Mouse (Mus musculus) bone marrow, adult 2 months (tissue): ENCODE results near the gene Prkd1. TPM values are rescaled to one million over a fixed set of nuclear protein-coding genes. Genes with fewer than 3 reads are reported as not detected.

Source experiments
- H3K27ac ChIP-seq: fragments of 200-500 bp; 2 replicates; pipeline ENCODE4 v1.5.1; 2012; ENCODE audit warnings: low read depth, mild to moderate bottlenecking, control low read depth, inconsistent platforms, low read length; ENCODE audit not compliant: control insufficient read depth, poor library complexity, insufficient read depth
- H3K4me1 ChIP-seq: fragments of 200-500 bp; 2 replicates; pipeline ENCODE4 v1.6.1; 2011; ENCODE audit warnings: low read length; ENCODE audit not compliant: control insufficient read depth, insufficient read depth
- H3K4me3 ChIP-seq: fragments of 200-500 bp; replicated peaks from 2 replicates; pipeline ENCODE3; 2011; ENCODE audit warnings: mild to moderate bottlenecking, low read depth, low read length, control low read depth; ENCODE audit not compliant: control insufficient read depth
- CTCF ChIP-seq: fragments of 200-500 bp; IDR thresholded peaks from 2 replicates; pipeline ENCODE4 v1.5.1; 2011; ENCODE audit warnings: low read length, control low read depth; ENCODE audit not compliant: control insufficient read depth, insufficient read depth
- POLR2A ChIP-seq: fragments of 200-500 bp; IDR thresholded peaks from 2 replicates; pipeline ENCODE4 v1.6.1; 2011; ENCODE audit warnings: low read depth, mild to moderate bottlenecking, control low read depth, low read length, borderline replicate concordance; ENCODE audit not compliant: control insufficient read depth
- WGBS: fragments of 180-500 bp; shearing (Covaris S2); methylation state at CpG from one replicate; pipeline ENCODE4 v1.1.7; 2018; 5-methylcytosine and 5-hydroxymethylcytosine counted together
- polyA plus RNA-seq: library from polyadenylated mRNA; stranded (reverse); fragments of >200 nt; gene quantifications from 2 replicates; pipeline ENCODE4 v1.2.4, GENCODE M21; 2011; ENCODE audit warnings: low replicate concordance; ENCODE audit not compliant: missing spikeins, insufficient read depth, insufficient read length

Prkd1 gene
- polyA plus RNA-seq, 1 experiment, result 0.55 TPM

DNA sequence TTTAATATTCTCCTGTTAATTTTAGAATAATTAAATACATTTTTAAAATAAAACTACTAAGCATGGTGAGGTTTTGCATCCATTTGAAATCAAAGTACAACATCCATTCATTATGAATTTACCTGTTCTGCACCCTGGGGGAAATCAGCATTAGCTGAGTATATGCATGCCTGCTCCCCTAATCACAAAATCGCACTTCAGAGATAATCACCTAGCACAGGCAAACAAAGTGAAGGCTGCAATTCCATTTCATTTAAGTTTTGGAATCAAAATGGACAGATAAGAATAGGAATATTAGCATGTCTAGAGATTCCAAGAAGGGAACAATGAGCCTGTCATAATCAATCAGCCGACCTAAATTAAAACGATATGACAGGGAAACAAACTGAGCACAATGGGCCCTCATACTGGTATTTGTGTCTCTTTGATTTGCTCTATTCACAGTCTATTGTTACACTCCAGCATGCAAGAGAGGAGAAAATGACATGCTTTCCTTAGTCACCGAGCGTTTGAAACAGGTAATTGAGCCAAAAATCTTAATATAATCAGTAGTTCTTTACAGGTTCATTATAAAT lies 218.7 kb downstream of the Prkd1 start:
- H3K4me3 ChIP-seq, result no peak overlapping the region
- no peak overlapping the region for H3K27ac ChIP-seq
- TF ChIP-seq CTCF (no peak), POLR2A (no peak)
- H3K4me1 ChIP-seq, result no peaks in the 10 kb centered on the region
- 77% methylated on average over 5 of the region's 5 CpGs for WGBS

- 76% methylated on average over 11 of the region's 11 CpGs for WGBS
- Histone ChIP-seq H3K4me3 (no peak overlapping the region), H3K4me1 (no peaks in the 10 kb centered on the region), H3K27ac (no peak overlapping the region)
- TF ChIP-seq CTCF (no peak), POLR2A (no peak)
Observed at GRCm38 (mm10) chr12:50352404-50352803, 296.5 kb downstream of the Prkd1 start.

DNA sequence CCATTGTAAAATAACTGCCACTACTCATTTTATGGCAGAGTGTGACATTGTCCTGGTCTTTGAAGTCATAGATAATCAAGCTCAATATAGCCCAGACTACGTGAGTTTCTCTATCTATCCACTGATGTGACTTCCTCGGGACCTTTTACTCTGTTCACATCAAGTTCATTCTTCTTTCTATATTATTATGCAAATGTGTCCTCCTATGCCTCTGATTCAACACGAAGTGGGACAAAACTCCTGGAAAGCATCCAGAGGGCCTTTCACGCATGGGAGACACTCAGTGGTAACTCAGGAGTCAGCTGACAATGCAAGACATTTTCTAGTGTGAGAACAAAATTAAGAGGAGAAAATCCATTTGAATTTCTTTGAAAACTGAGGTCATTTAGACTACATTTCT lies 315.7 kb downstream of the Prkd1 start:
- H3K4me3 ChIP-seq, result no peak overlapping the region
- H3K4me1 ChIP-seq, result no peaks in the 10 kb centered on the region
- 66% methylated on average over 4 of the region's 4 CpGs for WGBS
- TF ChIP-seq POLR2A, result no peak
- TF ChIP-seq CTCF, result no peak
- no peak overlapping the region for H3K27ac ChIP-seq

- no peak for TF ChIP-seq CTCF
- no peak for TF ChIP-seq POLR2A
- Histone ChIP-seq H3K4me1 (no peaks in the 10 kb centered on the region), H3K27ac (no peak overlapping the region), H3K4me3 (no peak overlapping the region)
Observed at GRCm38 (mm10) chr12:50314634-50315033, 334.3 kb downstream of the Prkd1 start.

DNA sequence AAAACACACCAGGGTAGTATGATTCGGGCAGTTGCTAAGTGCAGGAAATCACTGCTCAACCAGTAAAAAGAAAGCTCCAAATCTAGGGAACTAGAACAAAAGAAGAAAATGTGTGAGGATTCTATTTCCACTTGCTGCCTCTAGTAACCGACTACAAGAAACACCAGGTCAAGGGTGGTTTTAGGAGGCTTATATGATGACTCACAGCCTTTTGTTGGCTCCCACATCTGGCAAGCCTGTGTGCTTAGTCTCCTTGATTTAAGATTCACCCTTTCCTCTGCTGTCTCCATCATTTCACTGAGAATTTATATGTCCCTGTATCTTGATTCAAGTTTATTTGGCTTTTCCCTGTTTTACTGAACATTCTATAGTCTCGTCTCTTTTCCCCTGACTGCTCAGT lies 339.6 kb downstream of the Prkd1 start:
- Histone ChIP-seq H3K4me1 (no peaks in the 10 kb centered on the region), H3K27ac (no peak overlapping the region), H3K4me3 (no peak overlapping the region)
- TF ChIP-seq POLR2A, result no peak
- WGBS, result 65% methylated on average over 3 of the region's 3 CpGs

GRCm38 (mm10) chr12:50301334-50301733 lies 347.6 kb downstream of the Prkd1 start:
- H3K4me1 ChIP-seq, result no peaks in the 10 kb centered on the region
- 50% methylated on average over 1 of the region's 1 CpGs for WGBS
- TF ChIP-seq CTCF, result no peak
- no peak for TF ChIP-seq POLR2A
- H3K4me3 ChIP-seq, result no peak overlapping the region
- no peak overlapping the region for H3K27ac ChIP-seq

GRCm38 (mm10) chr12:50296067-50296466 lies 352.8 kb downstream of the Prkd1 start:
- H3K4me3 ChIP-seq, result no peak overlapping the region
- 48% methylated on average over 2 of the region's 2 CpGs for WGBS
- TF ChIP-seq CTCF (no peak), POLR2A (no peak)
- no peaks in the 10 kb centered on the region for H3K4me1 ChIP-seq
- H3K27ac ChIP-seq, result no peak overlapping the region

DNA sequence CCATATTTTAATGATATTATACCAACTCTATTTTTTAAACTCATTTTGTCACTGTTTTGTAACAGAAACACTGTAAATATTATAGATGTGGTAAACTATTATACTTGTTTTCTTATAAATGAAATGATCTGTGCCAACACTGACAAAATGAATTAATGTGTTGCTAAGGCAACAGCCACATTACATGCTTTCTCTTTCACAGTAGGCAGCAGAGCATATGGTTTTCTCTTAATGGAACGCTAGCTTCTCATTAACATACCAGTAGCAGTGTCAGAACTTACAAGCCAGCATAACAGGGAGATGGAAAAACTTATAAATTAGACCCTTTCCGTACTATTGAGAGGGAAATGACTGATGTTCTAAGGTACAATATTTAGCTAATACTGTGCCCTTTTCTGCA lies 353.3 kb downstream of the Prkd1 start:
- Histone ChIP-seq H3K4me1 (no peaks in the 10 kb centered on the region), H3K27ac (no peak overlapping the region), H3K4me3 (no peak overlapping the region)
- no peak for TF ChIP-seq CTCF
- TF ChIP-seq POLR2A, result no peak
- WGBS, result 70% methylated on average over 2 of the region's 2 CpGs

DNA sequence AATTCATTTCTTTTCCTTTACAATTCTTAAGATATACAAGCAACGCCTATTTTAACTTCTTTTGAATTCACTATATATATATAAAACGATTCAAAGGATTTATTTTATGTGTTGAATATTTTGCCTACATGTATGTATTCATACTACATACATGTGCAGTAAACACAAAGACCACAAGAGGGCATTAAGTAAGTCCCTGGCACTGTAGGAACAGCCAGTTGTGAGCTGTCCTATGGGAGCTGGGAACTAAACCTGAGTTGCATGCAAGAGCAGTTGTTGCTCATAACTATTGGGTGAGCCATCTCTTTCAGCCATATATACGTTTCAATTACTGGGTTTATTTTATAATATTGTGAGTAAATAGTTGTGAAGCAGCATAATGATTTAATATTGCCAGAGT lies 356.1 kb downstream of the Prkd1 start:
- H3K4me3 ChIP-seq, result no peak overlapping the region
- whole genome bisulfite sequencing, result 55% methylated on average over 3 of the region's 3 CpGs
- H3K4me1 ChIP-seq, result no peaks in the 10 kb centered on the region
- TF ChIP-seq CTCF (no peak), POLR2A (no peak)
- no peak overlapping the region for H3K27ac ChIP-seq
